ENCODE assay signal across 26 mouse cellular contexts in the genomic region with DNA sequence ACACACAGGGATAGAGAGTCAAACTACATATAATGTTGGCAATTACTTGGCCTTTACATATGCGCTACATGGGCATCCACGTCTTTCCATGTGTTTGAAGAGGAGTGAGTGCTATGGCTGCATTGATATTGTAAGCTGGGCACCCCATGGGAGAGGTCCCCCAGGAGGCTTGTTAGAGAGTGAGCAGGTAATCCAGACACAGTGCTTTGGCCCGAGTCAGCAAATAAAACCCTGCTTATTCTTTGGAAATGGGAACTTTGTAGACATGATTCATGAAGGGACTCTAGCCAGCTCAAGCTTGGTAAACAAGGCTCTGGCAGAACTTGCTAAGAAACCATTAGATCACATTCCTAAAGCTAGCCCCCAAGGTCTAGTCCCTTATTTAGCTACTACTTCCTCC.
DNase-seq lines count a peak whose midpoint lies in the region; ATAC-seq and TF ChIP-seq lines count a peak whose summit lies in the region.
"Had no signal": no experiment of that assay in that cellular context is flagged by ENCODE, and none has a peak within 500 bp of the region (broad histone marks: within the 10 kb centered on the region; RNA-seq: fewer than 3 reads in every experiment).

No protein-coding gene starts in this region.

- no peak for TF ChIP-seq POLR2A in bone marrow macrophage, adult 2 months (IDR thresholded peaks at IDR 0.05; ENCODE audit: borderline replicate concordance, low read depth, low read length)

- H3K36me3 ChIP-seq in kidney, postnatal 0 days (ENCODE audit: insufficient read depth, low read length), result no peaks in the 10 kb centered on the region
- H3K36me3 ChIP-seq: embryonic facial prominence, embryonic 13.5 days; embryonic facial prominence, embryonic 15.5 days; forebrain, embryonic 10.5 days; forebrain, embryonic 12.5 days had no signal

- H3K4me2 ChIP-seq in kidney, postnatal 0 days (ENCODE audit: low read length), result no peak overlapping the region
- H3K4me2 ChIP-seq: embryonic facial prominence, embryonic 13.5 days; embryonic facial prominence, embryonic 15.5 days; forebrain, embryonic 12.5 days had no signal

- H3K9ac ChIP-seq in kidney, postnatal 0 days (ENCODE audit: low read depth, low read length), result no peak overlapping the region
- H3K9ac ChIP-seq: embryonic facial prominence, embryonic 13.5 days; embryonic facial prominence, embryonic 15.5 days; forebrain, embryonic 12.5 days had no signal

- H3K4me3 ChIP-seq in kidney, postnatal 0 days (replicated peaks; ENCODE audit: low read depth, low read length), result no peak overlapping the region
- H3K4me3 ChIP-seq in bone marrow macrophage, adult 2 months (ENCODE audit: insufficient read depth, low read length), result no peak overlapping the region
- H3K4me3 ChIP-seq: embryonic facial prominence, embryonic 13.5 days; embryonic facial prominence, embryonic 15.5 days; erythroblast, embryonic 14.5 days; forebrain, embryonic 10.5 days; forebrain, embryonic 12.5 days had no signal

- 84% methylated on average over 3 of the region's 3 CpGs for WGBS in kidney, postnatal 0 days

- H3K27me3 ChIP-seq in kidney, postnatal 0 days (ENCODE audit: insufficient read depth, low read length), result no peaks in the 10 kb centered on the region
- H3K27me3 ChIP-seq: embryonic facial prominence, embryonic 13.5 days; embryonic facial prominence, embryonic 15.5 days; Patski had no signal

- ATAC-seq in kidney, postnatal 0 days (replicated peaks; ENCODE audit: low FRiP score, low read depth), result no peak
- ATAC-seq: activated CD4-positive, CD25-positive, alpha-beta regulatory T cell, adult 4 months; CD4-positive, CD25-positive, alpha-beta regulatory T cell, adult 4 months; forebrain, embryonic 14.5 days; forebrain, embryonic 16.5 days; Patski had no signal

- DNase-seq in kidney, postnatal 0 days (ENCODE audit: low spot score), result peak; percentile 29
- no peak for DNase-seq in kidney, adult 9 months
- DNase-seq in testis, postnatal 10 days (ENCODE audit: low spot score), result peak; percentile 1
- no peak for DNase-seq in testis, postnatal 14 days (ENCODE audit: low spot score)
- no peak for DNase-seq in adrenal gland, postnatal 4 days (ENCODE audit: low spot score in 2 of 2)
- DNase-seq: adrenal gland, adult 8-10 months; adrenal gland, postnatal 14 days; adrenal gland, postnatal 36 days; B cell, adult 2 months; cerebellum, adult 11-12 months; cerebellum, adult 2 months; cerebellum, adult 9-10 months; cerebellum, postnatal 14 days; cerebellum, postnatal 36 days; embryo, embryonic 11 days had no signal

- H3K4me1 ChIP-seq in kidney, postnatal 0 days (replicated peaks; ENCODE audit: insufficient read depth, low read length), result peaks cover 9% of the 10 kb centered on the region; the same call in 1 of the 2 replicates
- peaks cover 36% of the 10 kb centered on the region for H3K4me1 ChIP-seq in bone marrow macrophage, adult 2 months (ENCODE audit: control insufficient read depth, insufficient read depth, low read length)
- H3K4me1 ChIP-seq: forebrain, embryonic 12.5 days had no signal

- no peak overlapping the region for H3K27ac ChIP-seq in kidney, postnatal 0 days
- peak overlapping the region; percentile 62 for H3K27ac ChIP-seq in bone marrow macrophage, adult 2 months (ENCODE audit: insufficient read depth, low read depth, low read length)
- H3K27ac ChIP-seq: embryonic facial prominence, embryonic 13.5 days; embryonic facial prominence, embryonic 15.5 days; forebrain, embryonic 10.5 days; forebrain, embryonic 12.5 days had no signal

- TF ChIP-seq CTCF in kidney, postnatal 0 days (IDR thresholded peaks at IDR 0.05; ENCODE audit: low read depth), result no peak
- no peak for TF ChIP-seq CTCF in bone marrow macrophage, adult 2 months (IDR thresholded peaks at IDR 0.05; ENCODE audit: low read depth, low read length)

- no peaks in the 10 kb centered on the region for H3K9me3 ChIP-seq in kidney, postnatal 0 days (replicated peaks; ENCODE audit: low read length)
- H3K9me3 ChIP-seq: embryonic facial prominence, embryonic 13.5 days; embryonic facial prominence, embryonic 15.5 days; forebrain, embryonic 10.5 days; forebrain, embryonic 12.5 days had no signal

Comparison
In these comparisons a context has a peak if more than half of its experiments do, and no peak if none do; other contexts are left out.
1. DNase-seq: peak in kidney, postnatal 0 days (single experiment) and testis, postnatal 10 days (single experiment); none in kidney, adult 9 months (single experiment), testis, postnatal 14 days (single experiment) and adrenal gland, postnatal 4 days (0 of 2).